Mouse (Mus musculus): ENCODE measurements around the gene Ehmt2. TPM values are rescaled to one million over a fixed set of nuclear protein-coding genes. Genes with fewer than 3 reads are reported as not detected.
"Not testable (repeated sequence)": the region's sequence is repeated elsewhere in the genome, so short reads cannot be mapped to it uniquely, and the experiment has no call there.

Gene Ehmt2
- total RNA-seq, 2 experiments from 2014 or later, result 174 to 175 TPM

GRCm38 (mm10) chr17:34951636-34952377 is 53.5 kb downstream of the Ehmt2 start:
- DNase-seq (ENCODE audit: low spot score in 2 of 2), result no peak

- peak; percentile 83 to 89 for DNase-seq (ENCODE audit: low spot score in 2 of 2)
Observed at GRCm38 (mm10) chr17:34952378-34953040, 54.2 kb downstream of the Ehmt2 start.

DNA sequence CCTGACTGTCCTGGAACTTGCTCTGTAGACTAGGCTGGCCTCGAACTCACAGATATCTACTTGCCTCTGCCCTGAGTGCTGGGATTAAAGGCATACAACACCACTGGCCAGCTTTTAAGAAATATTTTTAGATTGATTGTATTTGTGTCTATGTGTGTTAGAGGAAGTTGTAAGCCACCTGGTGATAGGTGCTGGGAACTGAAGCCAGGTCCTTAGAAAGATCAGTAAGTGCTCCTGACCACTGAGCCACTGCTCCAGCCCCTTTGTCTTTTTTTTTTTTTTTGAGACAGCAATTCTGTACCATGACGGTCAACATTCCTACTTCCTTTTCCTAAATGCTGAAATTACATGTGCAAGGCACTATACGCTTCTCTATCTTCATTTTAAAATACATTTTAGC is 55.0 kb downstream of the Ehmt2 start:
- no peak for DNase-seq (ENCODE audit: low spot score in 2 of 2)

GRCm38 (mm10) chr17:34953904-34954303 is 55.6 kb downstream of the Ehmt2 start:
- DNase-seq (ENCODE audit: low spot score in 2 of 2), result no peak

DNA sequence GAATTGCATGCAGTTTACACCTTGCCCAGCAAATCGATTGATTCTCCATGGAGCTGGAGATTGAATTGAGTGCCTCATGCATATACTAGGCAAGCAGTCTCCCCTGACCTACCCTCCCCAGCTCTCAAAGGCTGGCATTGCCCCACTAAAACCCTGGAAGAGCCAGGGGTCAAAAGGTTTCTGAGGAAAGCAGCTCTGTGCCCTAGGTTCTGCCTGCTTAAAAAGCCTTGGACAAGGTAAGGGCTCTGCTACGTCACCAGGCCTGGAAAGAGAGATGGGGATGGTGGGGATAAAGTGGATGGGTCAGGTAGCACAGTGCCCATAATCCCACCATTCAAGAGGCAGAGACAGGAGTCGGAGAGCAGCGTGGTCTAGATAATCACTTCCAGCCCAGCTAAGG is 56.6 kb downstream of the Ehmt2 start:
- DNase-seq (ENCODE audit: low spot score in 2 of 2), result no peak

GRCm38 (mm10) chr17:34955884-34956283 is 57.6 kb downstream of the Ehmt2 start:
- DNase-seq (ENCODE audit: low spot score in 2 of 2), result no peak

DNA sequence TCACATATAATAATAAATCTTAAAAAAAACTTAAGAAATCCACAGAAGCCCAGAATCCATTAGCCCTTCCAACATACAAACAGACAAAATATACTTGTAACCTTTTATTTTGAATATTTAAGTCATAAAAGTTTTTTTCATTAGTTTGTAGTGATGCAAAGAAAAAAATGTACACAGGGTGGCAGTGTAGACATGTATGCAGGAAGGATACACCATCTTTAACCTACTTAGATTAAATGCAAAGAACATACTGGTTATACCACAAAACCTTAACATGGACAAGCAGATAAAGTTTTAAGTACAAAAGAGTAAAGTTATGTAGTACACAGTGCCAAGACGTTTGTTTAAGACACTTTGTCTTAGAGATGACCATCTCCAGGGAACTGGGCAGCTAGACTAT is 58.1 kb downstream of the Ehmt2 start:
- DNase-seq (ENCODE audit: low spot score in 2 of 2), result no peak

DNA sequence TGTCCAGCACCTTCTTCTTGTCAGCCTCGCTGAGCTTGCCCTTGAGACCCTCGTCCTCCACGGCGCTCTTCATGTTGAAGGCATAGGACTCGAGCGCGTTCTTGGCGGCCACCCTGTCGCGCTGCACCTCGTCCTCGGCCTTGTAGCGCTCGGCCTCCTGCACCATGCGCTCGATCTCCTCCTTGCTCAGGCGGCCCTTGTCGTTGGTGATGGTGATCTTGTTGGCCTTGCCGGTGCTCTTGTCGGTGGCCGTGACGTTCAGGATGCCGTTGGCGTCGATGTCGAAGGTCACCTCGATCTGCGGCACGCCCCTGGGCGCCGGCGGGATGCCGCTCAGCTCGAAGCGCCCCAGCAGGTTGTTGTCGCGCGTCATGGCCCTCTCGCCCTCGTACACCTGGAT is 59.0 kb downstream of the Ehmt2 start:
- not testable (repeated sequence) for DNase-seq (ENCODE audit: low spot score in 2 of 2)

GRCm38 (mm10) chr17:34957966-34958365 is 59.7 kb downstream of the Ehmt2 start:
- not testable (repeated sequence) for DNase-seq (ENCODE audit: low spot score in 2 of 2)

DNA sequence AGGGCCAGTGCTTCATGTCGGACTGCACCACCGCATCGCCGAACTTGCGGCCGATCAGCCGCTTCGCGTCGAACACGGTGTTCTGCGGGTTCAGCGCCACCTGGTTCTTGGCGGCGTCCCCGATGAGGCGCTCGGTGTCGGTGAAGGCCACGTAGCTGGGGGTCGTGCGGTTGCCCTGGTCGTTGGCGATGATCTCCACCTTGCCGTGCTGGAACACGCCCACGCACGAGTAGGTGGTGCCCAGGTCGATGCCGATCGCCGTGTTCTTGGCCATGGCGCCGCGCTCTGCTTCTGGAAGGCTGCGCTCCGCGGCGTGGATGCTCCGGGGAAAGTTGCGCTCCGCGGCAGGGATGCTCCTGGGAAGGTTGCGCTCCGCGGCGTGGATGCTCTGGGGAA is 60.5 kb downstream of the Ehmt2 start:
- DNase-seq (ENCODE audit: low spot score in 2 of 2), result not testable (repeated sequence)

- peak; percentile 61 to 73 for DNase-seq (ENCODE audit: low spot score in 2 of 2)
Observed at GRCm38 (mm10) chr17:34959130-34959778, 61.0 kb downstream of the Ehmt2 start, which contains the start of gene Hspa1b. TSS of gene Hspa1b (minus strand) at chr17:34959238.

DNA sequence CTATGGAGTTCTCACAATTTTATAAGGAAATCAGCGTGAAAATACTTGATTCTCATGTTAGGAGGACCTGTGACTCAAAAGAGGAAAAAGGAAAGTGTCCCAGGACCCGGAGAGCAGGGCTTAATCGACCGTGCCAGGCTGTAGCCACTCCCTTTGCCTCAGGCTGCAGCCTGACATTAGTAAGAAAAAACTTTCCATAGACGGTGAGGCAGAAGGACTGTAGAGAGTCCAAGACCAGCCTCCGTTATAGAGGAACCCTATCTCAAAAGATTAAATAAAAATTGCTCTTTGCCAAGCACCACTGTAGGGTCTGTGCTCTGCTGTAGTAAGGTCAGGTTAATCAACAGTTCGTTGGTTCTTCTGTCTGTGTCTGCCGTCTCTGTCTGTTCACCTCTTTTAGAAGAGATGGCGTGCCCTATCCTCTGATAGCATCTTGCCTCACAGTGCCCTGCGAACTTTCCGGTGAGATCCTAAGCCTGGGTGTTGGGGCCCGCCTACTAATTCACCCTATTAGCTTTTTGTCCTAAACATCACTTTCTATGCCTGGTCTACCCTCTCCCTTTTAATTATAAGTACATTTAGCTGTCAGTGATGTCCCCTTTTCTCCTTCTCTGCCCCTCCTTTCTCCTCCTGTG is 61.7 kb downstream of the Ehmt2 start:
- DNase-seq (ENCODE audit: low spot score in 2 of 2), result no peak

- DNase-seq (ENCODE audit: low spot score in 2 of 2), result no peak
Observed at GRCm38 (mm10) chr17:34960702-34961493, 62.6 kb downstream of the Ehmt2 start.

DNA sequence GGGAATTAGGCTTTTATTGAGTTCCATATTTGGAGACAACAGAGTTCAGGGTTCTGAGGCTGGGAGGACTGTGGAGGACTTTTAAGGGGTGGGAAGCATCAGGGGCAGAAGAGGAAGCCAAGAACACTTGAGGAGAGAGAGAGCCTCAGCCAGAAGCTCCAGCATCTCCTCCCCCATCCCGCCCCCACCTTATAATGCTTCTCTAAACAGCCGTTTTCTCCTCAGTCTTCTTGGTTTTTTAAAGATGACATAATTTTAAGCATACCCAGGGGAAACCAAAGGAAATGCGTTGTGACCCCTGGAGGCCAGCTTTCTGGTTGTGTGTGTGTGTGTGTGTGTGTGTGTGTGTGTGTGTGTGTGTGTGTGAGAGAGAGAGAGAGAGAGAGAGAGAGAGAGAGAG is 63.9 kb downstream of the Ehmt2 start:
- no peak for DNase-seq (ENCODE audit: low spot score in 2 of 2)

DNA sequence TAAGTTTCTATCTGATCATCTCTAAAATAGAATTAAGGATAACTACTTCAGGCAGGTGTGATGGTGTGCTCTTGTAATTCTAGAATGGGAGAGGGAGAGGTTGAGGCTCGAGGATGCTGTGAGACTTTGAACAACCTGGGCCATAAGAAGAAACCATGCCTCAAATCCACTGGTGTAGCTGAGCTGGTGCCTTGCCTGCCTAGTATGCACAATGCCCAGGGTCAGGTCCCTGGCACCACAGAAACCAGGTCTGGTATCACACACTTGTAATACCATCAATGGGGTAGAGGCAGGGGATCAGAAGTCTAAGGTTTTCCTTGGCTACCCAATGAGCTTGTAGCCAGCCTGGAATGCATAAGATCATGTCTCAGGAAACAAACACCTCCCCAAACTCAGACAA is 64.6 kb downstream of the Ehmt2 start:
- no peak for DNase-seq (ENCODE audit: low spot score in 2 of 2)

Small RNAs within 50 kb of the gene (microRNA-seq; reads per million reads assigned to microRNA genes)
- gene Mir6972, result 0 reads per million in 2 experiments

Other genes starting within 250 kb of the Ehmt2 start
- gene Tnxb, start 227.9 kb upstream of the Ehmt2 start, total RNA-seq (2021), result 1 to 10 TPM; 4.1 to 4.7 TPM
- 1 to 10 TPM; 8.7 to 9.6 TPM for gene C4b, start 154.6 kb upstream of the Ehmt2 start, total RNA-seq (2021)
- gene Cyp21a1, start 93.9 kb upstream of the Ehmt2 start, total RNA-seq (2021), result not detected
- gene Stk19, start 61.5 kb upstream of the Ehmt2 start, total RNA-seq (2021), result 10 to 100 TPM; 63.6 to 64.2 TPM
- 10 to 100 TPM; 36.1 to 39.9 TPM for gene Dxo, start 61.5 kb upstream of the Ehmt2 start, total RNA-seq (2021)
- gene Skiv2l, start 48.3 kb upstream of the Ehmt2 start, total RNA-seq (2021), result 10 to 100 TPM; 71.4 to 74.8 TPM
- gene Nelfe, start 48.1 kb upstream of the Ehmt2 start, total RNA-seq (2021), result 10 to 100 TPM; 30.2 to 38.5 TPM
- not detected for gene Cfb, start 36.0 kb upstream of the Ehmt2 start, total RNA-seq (2021)
- 10 to 100 TPM in 1 of 2 experiments, 1 to 10 TPM in 1; 9.8 to 10.0 TPM for gene Zbtb12, start 19.0 kb upstream of the Ehmt2 start, total RNA-seq (2021)
- gene Gm20547, start 16.4 kb upstream of the Ehmt2 start, total RNA-seq (2021), result under 1 TPM in 1 of 2 experiments, not detected in 1; 0.20 TPM
- gene C2, start 204 bp upstream of the Ehmt2 start, total RNA-seq (2021), result 1 to 10 TPM; 1.3 to 1.4 TPM
- gene Slc44a4, start 16.0 kb downstream of the Ehmt2 start, total RNA-seq (2021), result under 1 TPM; 0.16 to 0.20 TPM
- 10 to 100 TPM; 23.6 to 24.4 TPM for gene Neu1, start 32.8 kb downstream of the Ehmt2 start, total RNA-seq (2021)
- gene Hspa1b, start 60.8 kb downstream of the Ehmt2 start, total RNA-seq (2021), result 1 to 10 TPM; 4.3 to 5.3 TPM
- gene Gm20481, start 71.4 kb downstream of the Ehmt2 start, total RNA-seq (2021), result not detected
- gene Hspa1a, start 73.7 kb downstream of the Ehmt2 start, total RNA-seq (2021), result 1 to 10 TPM; 6.8 to 8.7 TPM
- under 1 TPM; 0.30 to 0.38 TPM for gene Hspa1l, start 74.2 kb downstream of the Ehmt2 start, total RNA-seq (2021)
- 10 to 100 TPM; 24.2 to 25.9 TPM for gene Lsm2, start 83.4 kb downstream of the Ehmt2 start, total RNA-seq (2021)
- 10 to 100 TPM; 56.3 to 62.1 TPM for gene Vars, start 102.5 kb downstream of the Ehmt2 start, total RNA-seq (2021)
- under 1 TPM; 0.16 to 0.30 TPM for gene Vwa7, start 118.1 kb downstream of the Ehmt2 start, total RNA-seq (2021)
- 1 to 10 TPM in 1 of 2 experiments, under 1 TPM in 1; 0.53 to 1.4 TPM for gene Sapcd1, start 129.5 kb downstream of the Ehmt2 start, total RNA-seq (2021)
- 1 to 10 TPM in 1 of 2 experiments, under 1 TPM in 1; 0.91 to 1.4 TPM for gene Msh5, start 148.3 kb downstream of the Ehmt2 start, total RNA-seq (2021)
- 10 to 100 TPM; 19.3 to 19.6 TPM for gene Clic1, start 151.5 kb downstream of the Ehmt2 start, total RNA-seq (2021)
- 10 to 100 TPM; 47.3 to 59.0 TPM for gene Ddah2, start 160.6 kb downstream of the Ehmt2 start, total RNA-seq (2021)
- gene Ly6g6c, start 166.9 kb downstream of the Ehmt2 start, total RNA-seq (2021), result not detected
- gene Mpig6b, start 167.7 kb downstream of the Ehmt2 start, total RNA-seq (2021), result not detected
- 1 to 10 TPM; 2.8 to 3.5 TPM for gene Ly6g6e, start 178.4 kb downstream of the Ehmt2 start, total RNA-seq (2021)
- gene Ly6g6d, start 179.6 kb downstream of the Ehmt2 start, total RNA-seq (2021), result 1 to 10 TPM in 1 of 2 experiments, under 1 TPM in 1; 0.78 to 1.6 TPM
- not detected for gene Ly6g6f, start 187.1 kb downstream of the Ehmt2 start, total RNA-seq (2021)
- 10 to 100 TPM; 77.4 to 79.9 TPM for gene Abhd16a, start 190.8 kb downstream of the Ehmt2 start, total RNA-seq (2021)
- not detected for gene Ly6g5c, start 209.8 kb downstream of the Ehmt2 start, total RNA-seq (2021)
- under 1 TPM; 0.58 to 0.82 TPM for gene Ly6g5b, start 217.0 kb downstream of the Ehmt2 start, total RNA-seq (2021)
- gene Gpank1, start 223.0 kb downstream of the Ehmt2 start, total RNA-seq (2021), result 10 to 100 TPM; 10.7 to 14.6 TPM
- 100 to 1,000 TPM; 178 to 202 TPM for gene Csnk2b, start 223.6 kb downstream of the Ehmt2 start, total RNA-seq (2021)
- gene D17H6S53E, start 227.9 kb downstream of the Ehmt2 start, total RNA-seq (2021), result 10 to 100 TPM; 21.4 to 25.9 TPM
- not detected for gene Apom, start 233.6 kb downstream of the Ehmt2 start, total RNA-seq (2021)
- gene Bag6, start 236.7 kb downstream of the Ehmt2 start, total RNA-seq (2021), result 100 to 1,000 TPM; 284 to 308 TPM

All from layer of hippocampus, postnatal 10 days (tissue).